8 mouse cellular contexts compared by ENCODE assay signal in the genomic region with DNA sequence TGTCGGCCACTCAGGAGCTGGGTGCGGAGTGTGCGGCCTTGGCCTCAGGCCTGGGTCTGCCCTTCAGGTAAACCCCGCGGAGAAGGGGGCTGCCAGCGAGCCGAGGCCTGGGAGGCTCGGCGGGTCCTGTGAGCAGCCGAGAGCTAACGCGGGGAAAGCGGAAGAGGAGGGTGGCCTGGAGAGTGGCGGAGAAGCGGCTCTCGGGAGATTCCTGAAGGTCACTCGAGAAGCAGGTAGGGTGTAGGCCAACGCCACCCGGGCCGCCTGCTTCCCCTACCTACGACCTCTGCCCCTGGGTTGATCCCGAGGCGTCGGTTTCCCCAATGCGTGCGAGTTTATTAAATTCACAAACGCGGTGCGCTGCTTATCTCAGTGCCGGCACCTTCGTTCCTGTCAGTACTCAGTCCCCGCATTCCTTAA. TPM values are rescaled to one million over a fixed set of nuclear protein-coding genes. Genes with fewer than 3 reads are reported as not detected.
DNase-seq lines count a peak whose midpoint lies in the region; ATAC-seq and TF ChIP-seq lines count a peak whose summit lies in the region.

No protein-coding gene starts in this region.

- no peaks in the 10 kb centered on the region for H3K27me3 ChIP-seq in kidney, adult 2 months (replicated peaks; ENCODE audit: control insufficient read depth, insufficient read depth, low read length)
- no peaks in the 10 kb centered on the region for H3K27me3 ChIP-seq in hindbrain, postnatal 0 days (ENCODE audit: insufficient read depth, low read length)
- no peaks in the 10 kb centered on the region for H3K27me3 ChIP-seq in midbrain, embryonic 16.5 days (ENCODE audit: control insufficient read depth, insufficient read depth, low read depth, low read length)

- H3K27ac ChIP-seq in kidney, adult 2 months (ENCODE audit: insufficient read depth, low read depth, low read length): peak overlapping the region; percentile 88
- H3K27ac ChIP-seq in hindbrain, postnatal 0 days: peak overlapping the region; percentile 91
- H3K27ac ChIP-seq in midbrain, embryonic 16.5 days (ENCODE audit: low read length): peak overlapping the region; percentile 89

- TF ChIP-seq CTCF in kidney, adult 2 months (conservative IDR thresholded peaks at IDR 0.05; ENCODE audit: insufficient read depth, insufficient read length, low read depth, low read length): no peak
- TF ChIP-seq CTCF in hindbrain, postnatal 0 days (IDR thresholded peaks at IDR 0.05; ENCODE audit: low read depth): no peak

- no peaks in the 10 kb centered on the region for H3K4me1 ChIP-seq in kidney, adult 2 months (ENCODE audit: control insufficient read depth, insufficient read depth, low read length)
- H3K4me1 ChIP-seq in hindbrain, postnatal 0 days (ENCODE audit: insufficient read depth, low read length): 0 out of 2 replicates have a peak, but pooled peaks cover 5% of the 10 kb centered on the region
- peaks cover 16% of the 10 kb centered on the region for H3K4me1 ChIP-seq in midbrain, embryonic 16.5 days (ENCODE audit: control insufficient read depth, insufficient read depth, low read length)

- H3K36me3 ChIP-seq in kidney, adult 2 months (ENCODE audit: control insufficient read depth, insufficient read depth, low read length): peaks cover 4% of the 10 kb centered on the region
- H3K36me3 ChIP-seq in hindbrain, postnatal 0 days (ENCODE audit: insufficient read depth, low read length): peaks cover 18% of the 10 kb centered on the region
- H3K36me3 ChIP-seq in midbrain, embryonic 16.5 days (ENCODE audit: control insufficient read depth, insufficient read depth, low read length): peaks cover 6% of the 10 kb centered on the region; the same call in 1 of the 2 replicates

- no peak for DNase-seq in kidney, adult 2 months
- DNase-seq in kidney, adult 11 months: no peak
- peak; percentile 27 for DNase-seq in c-Kit-positive CD71-positive TER-119-negative erythroid progenitor cells, embryonic 14.5 days (ENCODE audit: low read depth)
- no peak for DNase-seq in hindbrain, postnatal 0 days (ENCODE audit: low spot score)
- no peak for DNase-seq in spleen, postnatal 10 days (ENCODE audit: low spot score in 2 of 2)
- no peak for DNase-seq in right cerebral cortex, adult 18-20 months
- no peak for DNase-seq in B cell, adult 2 months

- H3K9ac ChIP-seq in hindbrain, postnatal 0 days (replicated peaks; ENCODE audit: low read length): peak overlapping the region; percentile 73
- peak overlapping the region; percentile 90 for H3K9ac ChIP-seq in midbrain, embryonic 16.5 days (ENCODE audit: low read depth, low read length)

- no peak; the same call in 1 of the 2 replicates for ATAC-seq in hindbrain, postnatal 0 days
- ATAC-seq in midbrain, embryonic 16.5 days: peak; percentile 84; the same call in 1 of the 2 replicates

- peak overlapping the region; percentile 79 for H3K4me2 ChIP-seq in hindbrain, postnatal 0 days (ENCODE audit: low read depth, low read length)
- peak overlapping the region; percentile 78 for H3K4me2 ChIP-seq in midbrain, embryonic 16.5 days (ENCODE audit: low read length)

- peak overlapping the region; percentile 75 for H3K4me3 ChIP-seq in kidney, adult 2 months (ENCODE audit: insufficient read depth, low read depth, low read length)
- peak overlapping the region; percentile 72 for H3K4me3 ChIP-seq in hindbrain, postnatal 0 days (ENCODE audit: low read length)
- H3K4me3 ChIP-seq in midbrain, embryonic 16.5 days (ENCODE audit: low read depth, low read length): peak overlapping the region; percentile 75

- under 1% methylated on average over 32 of the region's 32 CpGs for WGBS in kidney, adult 2 months
- WGBS in hindbrain, postnatal 0 days: under 1% methylated on average over 32 of the region's 32 CpGs
- WGBS in midbrain, embryonic 16.5 days: under 1% methylated on average over 27 of the region's 32 CpGs

- no peak for TF ChIP-seq POLR2A in kidney, adult 2 months (IDR thresholded peaks at IDR 0.05; ENCODE audit: low read depth, low read length)

- H3K9me3 ChIP-seq in hindbrain, postnatal 0 days (ENCODE audit: low read length): no peaks in the 10 kb centered on the region
- H3K9me3 ChIP-seq in midbrain, embryonic 16.5 days (replicated peaks; ENCODE audit: control insufficient read depth, low read length, poor library complexity, severe bottlenecking): no peaks in the 10 kb centered on the region

RNA-seq across cellular contexts. Expression of a gene that starts 0.4 kb away (rescaled TPM):
- 228 and 275 TPM in 2 replicates for polyA plus RNA-seq in kidney, adult 2 months (2012; rRNA removed)
- total RNA-seq in hindbrain, postnatal 0 days (2014; rRNA removed): 151 and 165 TPM in 2 replicates
- polyA plus RNA-seq in hindbrain, postnatal 0 days (2015; fragmentation: Nextera tagmentation; extraction: Ambion mirVana): 244 and 258 TPM in 2 replicates
- 222 and 235 TPM in 2 replicates for polyA plus RNA-seq in midbrain, embryonic 16.5 days (2015; fragmentation: Nextera tagmentation; extraction: Ambion mirVana)

RNA-seq across cellular contexts. Expression of a gene that starts 34.8 kb away (rescaled TPM):
- 0.09 TPM in 1 of 2 replicates, not detected in the other for polyA plus RNA-seq in kidney, adult 2 months (2012; rRNA removed)
- 0.99 TPM in 1 of 2 replicates, not detected in the other for total RNA-seq in hindbrain, postnatal 0 days (2014; rRNA removed)
- 0.40 and 0.47 TPM in 2 replicates for polyA plus RNA-seq in hindbrain, postnatal 0 days (2015; fragmentation: Nextera tagmentation; extraction: Ambion mirVana)
- 0.48 and 0.55 TPM in 2 replicates for polyA plus RNA-seq in midbrain, embryonic 16.5 days (2015; fragmentation: Nextera tagmentation; extraction: Ambion mirVana)

RNA-seq across cellular contexts. Expression of a gene that starts 42.0 kb away (rescaled TPM):
- 19.4 and 20.6 TPM in 2 replicates for polyA plus RNA-seq in kidney, adult 2 months (2012; rRNA removed)
- 18.9 and 24.6 TPM in 2 replicates for total RNA-seq in hindbrain, postnatal 0 days (2014; rRNA removed)
- 12.2 and 12.3 TPM in 2 replicates for polyA plus RNA-seq in hindbrain, postnatal 0 days (2015; fragmentation: Nextera tagmentation; extraction: Ambion mirVana)
- polyA plus RNA-seq in midbrain, embryonic 16.5 days (2015; fragmentation: Nextera tagmentation; extraction: Ambion mirVana): 11.3 and 11.7 TPM in 2 replicates
